Mouse (Mus musculus) CD4-positive, CD25-positive, alpha-beta regulatory T cell, adult 2 months (primary cell): ENCODE data around the gene Lypd5.

Source experiments
- DNase-seq: peaks from one replicate; pipeline ENCODE4 v3.0.0-alpha.2; 2012; ENCODE audit warnings: low read depth, low spot score

Gene Lypd5

DNA sequence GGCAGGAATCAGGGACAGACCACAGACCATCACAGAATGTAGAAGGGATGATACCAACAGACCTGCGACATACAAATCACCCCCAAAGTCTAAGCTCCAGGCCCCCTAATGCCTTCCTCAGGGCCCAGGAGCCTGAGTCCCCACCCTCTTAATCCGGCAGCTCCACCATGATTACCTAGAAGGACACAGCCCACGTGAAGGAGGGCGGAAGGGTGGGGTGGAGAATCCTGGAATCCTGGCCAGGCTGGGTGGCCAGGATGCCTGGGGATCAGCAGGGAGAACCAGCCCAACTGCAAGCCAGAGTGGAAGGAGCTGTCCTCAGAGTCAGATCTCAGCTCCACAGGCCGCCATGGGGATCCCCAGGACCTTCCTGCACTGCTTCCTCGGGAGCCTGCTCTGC, at the start of gene Lypd5:
Gene Lypd5 (plus strand): TSS at position 301 of the 400 bp plus-strand sequence.
- DNase-seq, result no peak

DNA sequence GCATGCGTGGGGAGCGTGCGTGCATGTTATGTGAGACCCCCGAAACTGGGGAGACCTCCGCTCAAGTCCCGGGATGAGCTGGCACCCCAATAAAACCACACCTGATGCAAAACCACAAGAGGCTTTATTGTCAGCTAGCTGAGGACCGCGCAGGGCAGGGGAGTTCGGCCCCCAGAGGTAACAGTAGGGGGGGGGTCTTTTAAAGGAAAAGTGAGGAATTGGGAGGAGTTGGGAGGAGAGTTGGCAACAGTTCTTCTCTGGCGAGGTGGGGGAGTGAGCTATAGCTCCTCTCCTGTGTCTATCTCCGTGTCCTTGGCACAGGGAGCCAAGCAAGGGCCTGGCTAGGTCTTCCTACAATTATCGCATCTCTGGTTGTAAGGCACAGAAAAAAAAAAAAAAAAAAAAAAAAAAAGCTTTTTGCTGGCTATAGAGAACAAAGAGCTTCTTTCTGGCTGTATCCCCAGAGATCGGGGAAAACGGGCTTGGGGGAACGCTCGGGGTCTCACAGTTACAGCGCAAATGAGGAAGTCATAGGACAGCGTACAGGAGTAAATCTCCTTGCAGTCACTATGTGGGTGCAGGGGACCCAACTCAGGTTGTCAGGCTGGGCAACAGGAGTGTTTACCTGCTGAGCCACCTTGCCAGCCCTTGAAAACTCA, 49.0 kb upstream of the Lypd5 start:
- no peak for DNase-seq

DNA sequence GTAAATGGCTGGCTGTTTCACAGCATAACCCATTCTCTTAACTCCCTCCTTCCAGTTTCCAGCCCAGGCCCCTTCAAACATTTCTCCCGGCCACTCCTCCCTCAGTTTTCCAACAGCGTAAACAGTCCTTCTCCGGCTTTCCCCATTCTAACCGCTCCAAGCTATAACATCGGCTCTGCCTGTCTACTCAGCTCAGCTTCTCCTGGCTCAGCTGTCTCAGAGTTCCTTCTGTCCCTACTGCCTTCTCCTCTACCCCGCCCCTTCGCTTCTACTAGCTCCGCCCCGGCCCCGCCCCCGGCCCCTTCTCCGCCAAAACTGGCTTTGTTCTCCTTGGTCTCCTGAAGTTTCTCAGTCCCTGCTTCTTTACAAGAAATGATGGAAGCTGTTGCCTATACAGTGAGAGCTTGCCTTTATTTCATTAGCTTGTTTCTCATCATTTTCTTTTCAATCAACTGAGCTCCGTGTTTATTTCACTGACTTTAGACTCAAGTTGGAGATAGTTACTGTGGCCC, 48.2 kb upstream of the Lypd5 start, which contains the start of gene Zfp61:
Gene Zfp61 (minus strand): TSS at position 462 of the 512 bp plus-strand sequence.
- peak; percentile 63 for DNase-seq

- no peak for DNase-seq
Observed at GRCm38 (mm10) chr7:24315726-24316566, 33.0 kb upstream of the Lypd5 start.

- DNase-seq, result peak; percentile 94
Observed at GRCm38 (mm10) chr7:24316567-24317092, 32.4 kb upstream of the Lypd5 start, which contains the start of gene Zfp94. Zfp94 (minus strand) TSS chr7:24316666.

DNA sequence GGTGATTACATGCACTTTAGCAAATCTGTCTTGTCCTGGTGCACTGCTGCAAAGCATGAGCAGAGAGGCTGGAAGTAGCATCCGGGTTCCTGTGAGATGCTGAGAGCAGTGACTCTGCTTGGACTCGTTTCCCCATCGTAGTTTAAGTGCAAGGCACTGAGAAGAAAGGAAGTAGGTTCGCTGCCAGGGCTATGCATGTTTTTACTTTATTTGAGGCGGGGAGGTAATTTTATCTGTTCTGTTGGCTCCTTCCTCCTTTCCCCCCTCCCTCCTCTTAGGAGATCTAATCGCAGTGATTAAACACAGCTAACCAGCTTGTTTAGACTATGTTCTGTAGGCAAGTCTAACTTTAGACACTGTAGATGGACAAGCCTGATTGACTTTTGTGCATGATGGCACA, 30.1 kb upstream of the Lypd5 start:
- DNase-seq, result peak; percentile 22

- DNase-seq, result no peak
Observed at GRCm38 (mm10) chr7:24322593-24322992, 26.4 kb upstream of the Lypd5 start.

GRCm38 (mm10) chr7:24325197-24325596, 23.8 kb upstream of the Lypd5 start:
- DNase-seq, result no peak

- no peak for DNase-seq
Observed at GRCm38 (mm10) chr7:24325675-24326128, 23.3 kb upstream of the Lypd5 start.

GRCm38 (mm10) chr7:24326273-24327135, 22.5 kb upstream of the Lypd5 start:
- DNase-seq, result no peak

DNA sequence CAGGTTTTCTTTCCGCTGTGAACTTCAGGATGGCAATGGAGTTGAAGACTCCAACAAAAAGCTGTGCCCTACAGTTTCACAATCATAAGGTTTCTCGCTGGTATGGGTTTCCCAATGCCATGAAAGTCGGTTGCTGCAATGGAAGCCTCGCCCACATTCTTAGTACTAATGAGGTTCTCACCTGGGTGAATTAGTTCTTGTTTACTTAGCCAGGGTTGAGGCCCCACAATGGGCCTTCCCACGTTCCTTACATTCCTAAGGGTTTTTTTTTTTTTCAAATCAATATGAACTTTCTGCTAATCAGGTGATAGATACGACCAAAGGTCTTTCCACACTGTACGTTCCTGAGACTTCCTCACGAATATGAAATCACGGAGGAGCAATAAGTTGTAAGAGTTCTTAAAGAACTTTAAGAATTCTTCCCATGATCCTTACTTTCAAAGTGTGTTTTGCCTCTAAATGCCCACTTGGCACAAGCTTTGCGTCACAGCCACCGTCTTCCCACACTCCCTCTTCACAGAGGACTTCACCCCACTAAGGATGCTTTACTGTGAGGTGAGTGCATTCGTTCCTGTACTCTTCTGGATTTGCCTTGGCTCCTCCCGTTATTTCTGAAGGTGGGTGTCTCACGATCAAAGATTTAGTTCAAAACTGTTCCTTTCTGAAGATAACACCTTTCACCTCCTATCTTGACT, 21.6 kb upstream of the Lypd5 start:
- DNase-seq, result no peak

DNA sequence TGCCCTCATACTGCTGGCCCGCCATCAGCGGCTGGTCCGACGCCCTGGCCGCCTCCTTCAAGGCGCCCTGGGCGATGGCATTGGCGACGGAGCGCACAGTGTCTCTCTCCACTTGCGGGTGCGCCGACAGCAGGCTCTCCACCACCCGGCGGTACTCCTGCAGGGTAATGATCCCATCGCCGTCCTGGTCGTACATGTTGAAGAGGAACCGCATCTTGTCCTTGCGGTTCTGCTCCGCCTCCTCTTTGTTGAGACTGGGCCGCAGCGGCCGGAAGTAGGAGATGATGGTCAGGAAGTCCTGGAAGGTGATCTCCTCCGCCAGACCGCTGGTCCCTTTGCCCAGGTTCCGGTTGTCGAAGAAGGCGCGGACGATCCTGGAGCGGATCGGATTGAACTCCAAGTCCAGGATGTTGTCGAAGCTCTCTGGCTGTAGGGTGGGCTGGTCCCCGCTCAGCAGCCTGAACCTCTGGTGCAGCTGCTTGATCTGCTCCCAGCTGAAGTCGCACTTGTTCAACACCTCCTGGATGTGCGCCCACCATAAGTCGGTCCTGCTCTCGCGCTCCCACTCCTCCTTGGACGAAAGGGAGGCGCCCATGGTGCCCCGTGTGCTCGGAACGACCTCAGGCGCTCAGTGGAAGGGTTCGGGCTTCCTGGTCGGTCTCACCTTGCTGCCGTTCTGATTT, 15.6 kb upstream of the Lypd5 start, which contains the start of gene Tescl:
Gene Tescl (minus strand): TSS at position 633 of the 683 bp plus-strand sequence.
- no peak for DNase-seq

DNA sequence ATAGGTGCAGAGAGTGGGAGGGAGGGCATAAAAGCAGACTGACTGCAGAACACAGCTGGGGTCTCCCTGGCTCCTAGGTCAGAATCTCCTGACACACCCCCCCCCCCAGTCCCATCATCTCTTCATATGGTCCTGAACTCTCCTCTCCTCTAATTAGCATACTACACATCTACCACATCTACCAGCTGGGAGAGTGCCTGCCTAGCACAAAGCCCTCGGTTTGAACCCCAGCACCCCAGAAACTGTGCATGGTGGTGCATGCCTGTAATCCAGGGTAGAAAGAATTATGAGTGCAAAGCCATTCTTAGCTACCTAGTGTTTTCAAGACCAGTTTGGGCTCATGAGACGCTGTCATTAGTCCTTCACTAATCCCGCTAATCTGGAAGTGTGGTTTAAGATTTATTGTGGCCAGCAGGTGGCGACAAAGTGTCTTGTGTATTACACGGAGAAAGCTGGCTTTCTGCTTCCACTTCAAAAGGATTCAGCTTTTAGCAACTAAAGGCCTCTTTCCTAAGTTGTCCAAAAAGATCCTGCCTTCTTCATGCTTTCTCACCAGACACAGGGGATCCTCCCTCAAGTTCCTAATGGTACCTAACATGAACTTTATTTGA, 13.2 kb upstream of the Lypd5 start:
- DNase-seq, result peak; percentile 89

- DNase-seq, result peak; percentile 37
Observed at GRCm38 (mm10) chr7:24338241-24338640, 10.8 kb upstream of the Lypd5 start.

DNA sequence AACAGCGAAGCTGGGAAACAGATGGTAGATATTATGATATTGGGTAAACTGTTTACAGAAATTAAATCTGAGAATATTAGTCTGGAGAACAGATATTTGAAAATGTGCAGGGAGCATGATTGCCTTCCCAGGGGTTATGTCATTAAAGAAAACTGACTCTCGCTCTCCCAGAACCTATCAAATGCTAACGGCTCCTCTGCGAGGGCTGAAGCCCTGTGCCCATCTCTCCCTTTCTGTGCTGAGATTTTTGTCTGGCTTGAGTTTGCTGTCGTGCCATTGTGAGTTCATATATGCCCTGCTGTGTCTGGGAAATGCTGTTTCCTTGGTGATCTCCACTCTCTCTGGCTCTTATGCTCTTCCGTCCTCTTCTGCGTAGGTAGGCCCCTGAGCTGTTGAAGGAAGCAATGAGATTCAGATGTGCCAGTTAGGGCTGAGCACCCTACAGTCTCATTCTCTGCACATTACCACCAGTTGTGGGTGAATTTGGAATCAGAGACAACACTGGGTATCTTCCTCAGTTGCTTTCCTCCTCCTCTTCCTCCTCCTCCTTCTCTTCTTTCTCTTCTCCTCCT, 5.2 kb upstream of the Lypd5 start:
- DNase-seq, result no peak

- DNase-seq, result peak; percentile 33
Observed at GRCm38 (mm10) chr7:24346444-24346843, 2.6 kb upstream of the Lypd5 start.

DNA sequence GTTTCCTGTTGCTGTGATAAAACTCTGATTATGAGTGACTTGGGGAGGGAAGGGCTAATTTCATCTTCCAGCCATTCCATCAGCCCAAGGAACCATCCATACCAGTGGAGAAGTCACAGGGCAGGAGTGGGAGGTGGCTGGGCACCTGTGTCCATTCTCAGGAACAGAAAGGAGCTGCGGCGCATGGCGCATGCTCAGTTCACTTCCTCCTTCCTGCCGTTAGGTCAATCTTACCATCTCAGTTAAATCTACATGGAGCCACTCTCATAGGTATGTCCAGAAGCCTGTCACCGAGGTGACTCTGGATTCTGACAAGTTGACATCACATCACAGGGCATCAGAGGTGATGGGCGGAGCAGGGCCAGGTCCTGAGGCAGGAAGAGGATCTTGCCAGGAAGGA, 6.7 kb downstream of the Lypd5 start:
- no peak for DNase-seq

DNA sequence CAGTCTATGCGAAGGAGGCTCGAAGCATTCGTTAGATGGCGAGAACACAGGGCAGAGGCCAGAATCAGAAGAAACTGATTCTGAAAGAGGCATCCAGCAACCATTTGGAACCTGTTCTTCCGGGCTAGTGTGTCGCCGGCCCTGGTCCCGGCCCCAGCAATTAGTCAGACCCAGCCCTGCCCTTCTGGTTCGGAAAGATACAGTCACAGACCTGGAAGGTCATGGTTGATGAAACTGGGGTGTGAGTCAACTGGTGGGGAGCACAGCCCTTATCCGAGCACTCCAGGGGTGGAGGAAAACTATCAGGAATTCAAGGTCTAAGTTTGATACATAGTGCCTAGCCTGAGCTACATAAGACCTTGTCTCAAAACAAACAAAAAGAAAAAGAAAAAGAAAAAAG, 7.1 kb downstream of the Lypd5 start:
- no peak for DNase-seq

GRCm38 (mm10) chr7:24357899-24358298, 8.9 kb downstream of the Lypd5 start:
- DNase-seq, result peak; percentile 64
